Mouse (Mus musculus) heart, embryonic 13.5 days (tissue): ENCODE measurements around the gene Atxn3. TPM values are rescaled to one million over a fixed set of nuclear protein-coding genes. Genes with fewer than 3 reads are reported as not detected.
A peak's percentile ranks its signal among the peaks of the same experiment; 100 is the strongest.

Experiments
- ATAC-seq: fragments of 200-750 bp; cut with Nextera tagmentation; 2 replicates; pipeline ENCODE4 v1.8.0; 2017; ENCODE audit warnings: moderate TSS enrichment; ENCODE audit not compliant: insufficient number of reproducible peaks, low FRiP score, low TSS enrichment; ENCODE audit errors: extremely low read depth
- H3K27ac ChIP-seq: fragments of 300-500 bp; sonication (generic); replicated peaks from 2 replicates; pipeline ENCODE4 v1.5.1; 2015; ENCODE audit warnings: moderate library complexity, mild to moderate bottlenecking, inconsistent platforms
- H3K27me3 ChIP-seq: fragments of 300-500 bp; sonication (generic); replicated peaks from 2 replicates; pipeline ENCODE4 v1.6.1; 2015; ENCODE audit warnings: mild to moderate bottlenecking, inconsistent platforms
- H3K36me3 ChIP-seq: fragments of 300-500 bp; sonication (generic); 2 replicates; pipeline ENCODE4 v1.6.1; 2015; ENCODE audit warnings: mild to moderate bottlenecking, inconsistent platforms
- H3K4me1 ChIP-seq: fragments of 300-500 bp; sonication (generic); 2 replicates; pipeline ENCODE4 v1.6.1; 2015; ENCODE audit warnings: inconsistent platforms
- H3K4me2 ChIP-seq: fragments of 300-500 bp; sonication (generic); 2 replicates; pipeline ENCODE4 v1.6.1; 2015; ENCODE audit warnings: inconsistent platforms, mild to moderate bottlenecking, moderate library complexity
- H3K4me3 ChIP-seq: fragments of 300-500 bp; sonication (generic); 2 replicates; pipeline ENCODE4 v1.5.1; 2015; ENCODE audit warnings: moderate library complexity, mild to moderate bottlenecking, inconsistent platforms
- H3K9ac ChIP-seq: fragments of 300-500 bp; sonication (generic); 2 replicates; pipeline ENCODE4 v1.6.1; 2015; ENCODE audit warnings: inconsistent platforms, mild to moderate bottlenecking, moderate library complexity
- H3K9me3 ChIP-seq: fragments of 300-500 bp; sonication (generic); 2 replicates; pipeline ENCODE4 v1.6.1; 2016; ENCODE audit warnings: inconsistent platforms
- WGBS: fragments of 180-500 bp; shearing (Covaris S2); methylation state at CpG from one replicate; pipeline ENCODE4 v1.1.7; 2015; ENCODE audit warnings: mixed read lengths; 5-methylcytosine and 5-hydroxymethylcytosine counted together
- polyA plus RNA-seq: library from polyadenylated mRNA; unstranded; fragments of >200 nt; fragmentation: Nextera tagmentation; extraction: Ambion mirVana; gene quantifications from 2 replicates; pipeline ENCODE4 v1.2.1, GENCODE M21; 2015

Atxn3 gene
- polyA plus RNA-seq: 7.3 and 7.9 TPM in 2 replicates

DNA sequence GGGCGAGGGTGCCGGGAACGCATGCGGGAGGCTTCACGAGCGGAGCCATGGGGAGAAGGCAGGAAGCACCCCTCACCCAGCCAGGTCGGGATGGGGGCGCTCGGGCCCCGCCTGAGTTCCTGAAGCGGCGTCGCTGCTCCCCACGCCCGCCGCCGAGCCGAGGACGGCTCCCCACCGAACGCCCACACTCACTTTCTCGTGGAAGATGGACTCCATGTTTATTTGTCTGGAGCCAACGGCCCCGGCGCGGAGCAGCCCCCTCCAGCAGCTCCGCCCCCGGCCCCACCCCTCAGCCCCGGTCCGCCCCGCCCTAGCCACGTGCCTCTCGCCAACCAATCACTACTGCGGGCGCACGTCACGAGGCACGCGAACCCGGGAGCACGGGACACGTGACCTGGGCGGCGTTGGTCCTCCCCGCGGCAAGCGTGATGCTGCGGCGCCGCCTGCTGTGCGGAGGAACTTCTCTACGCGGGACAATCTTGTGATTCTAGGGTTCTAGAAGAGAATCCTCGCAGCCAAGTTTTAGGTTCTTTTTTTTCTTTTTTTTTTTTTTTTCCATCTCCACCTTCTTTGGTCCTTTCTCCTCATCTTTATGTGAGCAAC is at the start of gene Atxn3:
Atxn3 (minus strand) TSS at position 305 of the 603 bp plus-strand sequence.
- ATAC-seq: peak; percentile 99
- H3K27ac ChIP-seq: peak within 1 kb of the TSS; percentile 76
- no peaks in the 10 kb centered on the region for H3K9me3 ChIP-seq
- H3K4me3 ChIP-seq: peak within 1 kb of the TSS; percentile 95
- peak within 1 kb of the TSS; percentile 93 for H3K9ac ChIP-seq
- no peaks in the 10 kb centered on the region for H3K36me3 ChIP-seq
- no peaks in the 10 kb centered on the region for H3K27me3 ChIP-seq
- WGBS: under 1% methylated on average over 54 of the region's 54 CpGs
- H3K4me2 ChIP-seq: peak within 1 kb of the TSS; percentile 84
- peaks cover 14% of the 10 kb centered on the region for H3K4me1 ChIP-seq

DNA sequence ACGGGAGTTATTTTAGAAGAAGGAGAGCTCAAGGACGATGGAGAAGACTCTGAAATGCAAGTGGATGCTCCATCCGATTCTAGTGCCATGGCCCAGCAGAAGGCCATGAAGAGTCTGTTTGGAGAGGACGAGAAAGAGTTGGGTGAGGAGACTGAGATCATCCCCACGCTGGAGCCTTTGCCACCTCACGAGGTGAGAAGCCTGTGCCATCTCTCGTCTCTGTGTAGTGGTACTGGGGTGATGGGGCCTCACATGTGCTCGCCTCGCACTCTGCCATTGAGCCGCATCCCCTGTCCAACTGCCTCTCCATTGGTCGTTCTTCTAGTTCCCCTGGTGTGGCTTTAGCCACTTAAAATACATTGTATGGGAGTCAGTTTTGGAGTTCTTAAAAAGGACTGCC is 42.7 kb upstream of the Atxn3 start:
- Histone ChIP-seq H3K4me1 (0 out of 2 replicates have a peak, but pooled peaks cover 6% of the 10 kb centered on the region), H3K4me2 (no peak overlapping the region), H3K27me3 (no peaks in the 10 kb centered on the region)

DNA sequence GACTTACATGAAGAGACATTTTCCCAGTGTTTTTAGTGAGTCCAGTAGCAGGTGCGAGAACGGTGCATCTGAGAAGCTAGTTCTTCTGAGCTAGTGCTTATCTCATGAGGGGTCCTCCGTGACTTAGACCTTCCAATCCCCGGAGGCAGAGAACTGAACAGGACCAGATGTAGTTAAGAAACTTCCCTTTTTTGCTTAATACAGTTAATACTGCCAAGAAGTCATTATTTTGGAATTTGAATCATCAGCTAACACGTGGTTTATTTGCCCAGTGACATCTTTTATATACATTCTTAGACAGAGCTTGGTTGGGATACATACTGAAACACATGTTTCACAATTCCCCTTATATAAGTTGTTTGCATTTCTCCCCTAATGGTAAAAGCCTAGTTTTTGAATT is 40.9 kb upstream of the Atxn3 start:
- 90% methylated on average over 5 of the region's 5 CpGs for WGBS
- H3K4me3 ChIP-seq: no peak overlapping the region
- H3K4me2 ChIP-seq: no peak overlapping the region
- H3K9ac ChIP-seq: no peak overlapping the region
- ATAC-seq: no peak
- no peak overlapping the region for H3K27ac ChIP-seq
- H3K36me3 ChIP-seq: peaks cover 86% of the 10 kb centered on the region
- no peaks in the 10 kb centered on the region for H3K9me3 ChIP-seq
- H3K27me3 ChIP-seq: no peaks in the 10 kb centered on the region
- no peaks in the 10 kb centered on the region for H3K4me1 ChIP-seq

More for the DNA sequence above, 42.7 kb upstream of the Atxn3 start:
- Histone ChIP-seq H3K4me3 (no peak overlapping the region), H3K27ac (no peak overlapping the region), H3K9ac (no peak overlapping the region), H3K9me3 (no peaks in the 10 kb centered on the region), H3K36me3 (peaks cover 92% of the 10 kb centered on the region)
- no peak for ATAC-seq
- 88% methylated on average over 11 of the region's 11 CpGs for WGBS

DNA sequence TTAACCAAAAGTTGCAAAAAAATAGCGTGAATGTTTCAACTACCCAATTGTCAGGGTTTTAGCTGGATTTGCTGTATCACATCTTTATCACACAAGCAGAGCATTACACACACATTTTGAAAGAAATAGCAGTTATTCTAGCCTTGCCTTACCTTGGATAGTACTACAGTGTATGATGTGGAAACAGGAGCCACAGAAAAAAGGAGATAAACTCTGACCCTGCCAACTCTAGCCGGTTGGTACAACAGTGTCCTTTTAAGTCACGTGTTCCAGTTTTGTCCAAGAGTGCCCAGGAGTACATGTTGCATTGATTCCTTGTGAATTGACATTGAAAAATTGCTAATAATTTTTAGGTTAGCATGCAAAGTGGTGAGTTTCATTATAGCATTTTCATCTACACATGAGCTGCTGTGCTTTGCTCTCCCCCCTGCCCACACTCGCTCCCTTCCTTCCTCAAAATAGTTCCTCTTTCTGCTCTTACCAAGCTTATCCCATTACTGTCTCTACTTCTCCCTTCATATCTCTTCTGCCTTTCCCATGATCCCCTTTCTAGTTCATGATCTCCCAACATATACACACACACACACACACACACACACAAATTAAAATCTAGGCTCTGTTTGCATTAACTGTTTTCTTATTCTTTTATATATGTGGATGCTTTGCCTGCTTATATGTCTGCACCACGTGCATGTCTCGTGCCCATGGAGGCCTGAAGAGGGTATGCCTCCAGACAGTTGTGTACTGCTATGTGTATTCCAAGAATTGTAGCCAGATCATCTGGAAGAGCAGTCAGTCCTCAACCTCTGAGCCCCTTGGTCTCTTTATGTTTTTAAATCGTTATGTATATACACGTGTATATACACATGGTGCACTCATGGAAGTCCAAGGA is 36.8 kb upstream of the Atxn3 start:
- WGBS: 89% methylated on average over 8 of the region's 8 CpGs

DNA sequence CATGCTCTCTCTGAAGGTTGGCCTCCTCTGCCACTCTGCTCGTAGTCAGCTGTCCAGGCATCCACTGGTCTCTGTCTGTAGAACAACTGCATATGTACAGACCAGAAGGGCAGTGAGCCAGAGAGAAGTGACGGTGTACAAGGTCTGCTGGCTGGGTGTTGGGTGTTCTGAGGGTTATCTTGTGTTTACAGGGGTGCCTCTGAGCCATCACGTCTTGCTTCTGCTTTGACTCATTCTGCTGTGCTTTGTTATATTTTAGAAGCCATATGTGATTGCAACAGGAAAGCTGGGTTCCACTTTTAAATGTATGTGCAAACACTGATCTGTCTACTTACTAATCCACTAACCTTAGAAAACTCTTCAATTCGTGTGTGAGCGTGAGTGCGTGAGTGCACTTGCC is 29.6 kb upstream of the Atxn3 start:
- no peak overlapping the region for H3K27ac ChIP-seq
- no peak for ATAC-seq
- no peak overlapping the region for H3K4me2 ChIP-seq
- H3K4me1 ChIP-seq: peaks cover 9% of the 10 kb centered on the region; the same call in 1 of the 2 replicates
- no peak overlapping the region for H3K9ac ChIP-seq
- H3K36me3 ChIP-seq: peaks cover 95% of the 10 kb centered on the region
- no peaks in the 10 kb centered on the region for H3K27me3 ChIP-seq
- no peaks in the 10 kb centered on the region for H3K9me3 ChIP-seq
- WGBS: 82% methylated on average over 6 of the region's 6 CpGs
- H3K4me3 ChIP-seq: no peak overlapping the region

More for the DNA sequence above, 36.8 kb upstream of the Atxn3 start:
- no peak for ATAC-seq
- Histone ChIP-seq H3K9ac (no peak overlapping the region), H3K36me3 (peaks cover 84% of the 10 kb centered on the region), H3K4me2 (no peak overlapping the region), H3K4me1 (peaks cover 9% of the 10 kb centered on the region; the same call in 1 of the 2 replicates), H3K4me3 (no peak overlapping the region), H3K9me3 (no peaks in the 10 kb centered on the region), H3K27ac (no peak overlapping the region), H3K27me3 (no peaks in the 10 kb centered on the region)

DNA sequence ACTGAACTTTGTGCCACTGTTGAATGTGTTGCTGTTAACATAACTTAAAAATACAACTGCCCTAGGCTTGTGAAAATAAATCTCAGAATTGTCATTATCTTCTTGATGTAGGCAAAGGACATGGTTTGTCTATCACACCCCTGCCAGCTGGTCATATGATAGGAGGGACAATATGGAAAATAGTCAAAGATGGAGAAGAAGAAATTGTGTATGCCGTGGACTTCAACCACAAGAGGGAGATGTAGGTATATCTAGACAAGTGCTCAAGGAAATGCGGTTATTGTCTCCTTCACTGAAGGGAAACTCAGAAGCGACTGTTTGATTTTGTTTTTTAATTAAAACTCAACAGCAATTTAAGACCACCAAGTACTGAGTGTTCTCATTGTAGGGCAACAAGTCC is 27.1 kb upstream of the Atxn3 start:
- H3K27ac ChIP-seq: no peak overlapping the region
- H3K9ac ChIP-seq: no peak overlapping the region
- H3K4me1 ChIP-seq: peaks cover 4% of the 10 kb centered on the region
- H3K36me3 ChIP-seq: peaks cover 83% of the 10 kb centered on the region
- WGBS: 66% methylated on average over 3 of the region's 3 CpGs
- H3K9me3 ChIP-seq: no peaks in the 10 kb centered on the region
- H3K27me3 ChIP-seq: no peaks in the 10 kb centered on the region
- no peak overlapping the region for H3K4me3 ChIP-seq
- no peak overlapping the region for H3K4me2 ChIP-seq
- ATAC-seq: no peak

DNA sequence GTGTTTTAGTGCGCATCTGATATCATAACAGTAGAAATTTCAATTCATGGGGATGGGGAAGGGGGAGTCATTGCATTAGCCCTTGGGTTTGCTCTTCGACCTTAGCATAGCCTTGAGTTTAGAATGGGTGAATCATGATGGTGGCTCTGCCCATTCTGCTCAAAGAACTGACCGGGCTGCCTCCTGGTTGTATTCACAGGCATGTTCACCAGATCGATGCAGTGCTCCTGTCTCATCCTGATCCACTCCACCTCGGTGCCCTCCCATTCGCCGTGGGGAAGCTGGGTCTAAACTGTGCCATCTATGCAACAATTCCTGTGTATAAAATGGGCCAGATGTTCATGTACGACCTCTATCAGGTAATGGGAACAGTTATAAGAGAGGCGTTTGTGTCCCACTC is 24.9 kb upstream of the Atxn3 start:
- Histone ChIP-seq H3K4me3 (no peak overlapping the region), H3K4me2 (no peak overlapping the region), H3K27ac (no peak overlapping the region), H3K36me3 (peaks cover 63% of the 10 kb centered on the region), H3K9ac (no peak overlapping the region), H3K9me3 (no peaks in the 10 kb centered on the region), H3K27me3 (no peaks in the 10 kb centered on the region), H3K4me1 (peaks cover 21% of the 10 kb centered on the region)
- ATAC-seq: no peak
- 93% methylated on average over 9 of the region's 9 CpGs for WGBS

DNA sequence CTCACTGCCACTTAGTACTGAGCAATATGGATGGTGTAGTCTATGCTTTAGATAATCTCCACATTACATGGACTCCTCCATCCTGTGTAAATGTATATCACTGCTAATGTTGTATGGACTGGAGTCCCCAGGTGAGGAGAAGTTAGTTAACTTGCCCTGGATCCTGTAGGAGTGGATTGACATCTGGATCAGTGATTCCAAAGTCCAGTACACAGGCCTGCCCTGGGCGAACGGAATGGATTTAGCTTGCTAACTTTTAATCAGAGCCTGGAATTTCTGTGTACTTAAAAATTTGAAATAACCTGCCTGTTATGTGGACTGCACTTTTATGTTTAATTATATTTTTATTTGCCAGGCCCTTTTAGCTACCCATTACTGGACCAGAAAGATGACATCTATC is 23.5 kb upstream of the Atxn3 start:
- Histone ChIP-seq H3K4me1 (peaks cover 34% of the 10 kb centered on the region), H3K27me3 (no peaks in the 10 kb centered on the region), H3K4me2 (no peak overlapping the region), H3K9me3 (no peaks in the 10 kb centered on the region), H3K4me3 (no peak overlapping the region), H3K27ac (no peak overlapping the region), H3K9ac (no peak overlapping the region), H3K36me3 (peaks cover 50% of the 10 kb centered on the region)
- no peak for ATAC-seq
- 94% methylated on average over 2 of the region's 2 CpGs for WGBS

DNA sequence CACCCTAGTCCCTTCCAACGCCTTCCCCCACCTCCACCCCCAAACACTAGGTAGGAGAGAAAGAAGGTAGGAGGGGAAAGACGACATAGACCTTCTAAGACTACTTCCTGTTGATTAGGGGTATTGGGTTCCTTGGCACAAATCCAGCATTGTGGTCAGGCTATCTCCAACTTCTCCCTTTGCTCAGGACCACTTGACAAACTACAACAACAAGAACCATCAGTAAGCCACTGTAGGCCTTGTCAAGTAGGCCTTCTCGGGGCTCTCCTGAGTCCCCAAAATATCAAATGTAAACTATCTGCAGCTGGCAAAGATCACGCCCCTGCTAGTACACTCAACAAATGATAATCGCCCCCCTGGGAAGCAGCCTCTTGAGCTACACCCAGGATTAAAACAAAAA is 22.2 kb upstream of the Atxn3 start:
- no peak overlapping the region for H3K4me3 ChIP-seq
- H3K27me3 ChIP-seq: no peaks in the 10 kb centered on the region
- H3K27ac ChIP-seq: peak overlapping the region; percentile 21; the same call in 1 of the 2 replicates
- H3K4me1 ChIP-seq: peaks cover 36% of the 10 kb centered on the region
- ATAC-seq: no peak
- no peaks in the 10 kb centered on the region for H3K9me3 ChIP-seq
- WGBS: 38% methylated on average over 5 of the region's 5 CpGs
- H3K36me3 ChIP-seq: peaks cover 39% of the 10 kb centered on the region
- no peak overlapping the region for H3K4me2 ChIP-seq
- no peak overlapping the region for H3K9ac ChIP-seq

DNA sequence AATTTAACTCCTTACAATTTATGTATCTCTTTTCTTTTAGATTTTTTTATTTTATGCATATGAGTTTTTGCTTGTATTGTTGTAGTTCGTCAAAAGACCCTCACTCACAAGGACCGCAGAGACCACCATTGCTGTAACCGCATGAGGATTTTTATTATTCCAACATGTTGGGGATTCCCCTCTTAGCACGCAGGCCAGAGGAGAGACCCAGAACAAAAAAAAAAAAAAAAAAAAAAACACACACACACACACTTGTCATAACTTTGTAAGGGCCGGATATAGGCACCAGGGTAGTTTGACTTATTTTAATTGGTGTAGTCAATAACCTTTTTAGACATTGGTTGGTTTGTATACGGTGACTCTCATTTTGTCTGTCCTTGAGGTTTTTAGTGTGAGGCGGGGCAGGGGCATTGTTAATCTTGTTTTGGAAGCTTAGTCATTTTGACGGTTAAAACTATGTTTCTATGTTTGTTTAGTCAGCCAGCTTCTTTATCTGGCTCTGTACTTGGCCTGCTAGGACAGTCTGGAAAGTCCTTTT is 21.2 kb upstream of the Atxn3 start:
- 79% methylated on average over 8 of the region's 8 CpGs for WGBS
- Histone ChIP-seq H3K9ac (no peak overlapping the region), H3K4me3 (no peak overlapping the region), H3K4me2 (no peak overlapping the region), H3K4me1 (peaks cover 43% of the 10 kb centered on the region), H3K36me3 (peaks cover 29% of the 10 kb centered on the region), H3K9me3 (no peaks in the 10 kb centered on the region), H3K27me3 (no peaks in the 10 kb centered on the region), H3K27ac (no peak overlapping the region)
- no peak for ATAC-seq

DNA sequence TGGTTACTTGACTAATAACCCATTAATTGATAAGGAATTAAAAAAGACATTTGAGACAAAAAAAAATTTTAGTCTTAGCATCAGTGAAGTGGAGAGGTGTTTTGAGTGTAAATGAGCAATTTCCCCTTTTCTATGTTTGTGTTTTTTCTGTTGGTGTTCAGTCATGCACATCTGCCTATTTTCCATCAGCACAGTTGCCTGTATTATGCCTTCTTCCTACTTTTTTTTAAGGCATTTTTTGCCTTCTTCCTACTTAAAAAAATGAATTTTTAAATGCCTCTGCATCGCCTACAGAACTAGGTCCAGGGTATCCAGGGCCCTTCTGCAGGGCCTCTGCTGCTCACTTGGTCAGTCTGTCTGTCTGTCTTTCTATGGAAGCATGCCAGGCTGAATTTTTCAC is 20.5 kb upstream of the Atxn3 start:
- no peak overlapping the region for H3K27ac ChIP-seq
- no peak overlapping the region for H3K4me3 ChIP-seq
- ATAC-seq: no peak
- H3K9me3 ChIP-seq: no peaks in the 10 kb centered on the region
- peaks cover 25% of the 10 kb centered on the region for H3K36me3 ChIP-seq
- H3K4me2 ChIP-seq: no peak overlapping the region
- 79% methylated on average over 1 of the region's 1 CpGs for WGBS
- H3K4me1 ChIP-seq: peaks cover 45% of the 10 kb centered on the region
- H3K27me3 ChIP-seq: no peaks in the 10 kb centered on the region
- no peak overlapping the region for H3K9ac ChIP-seq
